Mouse (Mus musculus) stomach, embryonic 14.5 days (tissue): ENCODE measurements at regions not wholly inside any gene's neighbourhood (a gene's known extent, or its start where the extent isn't known, plus 50 kb on each side); places are given as distances from the start of the nearest gene placed in this dataset.

Source experiments
- ATAC-seq: fragments of 200-750 bp; cut with Nextera tagmentation; 2 replicates; pipeline ENCODE4 v1.8.0; 2017; ENCODE audit warnings: low read depth, moderate TSS enrichment; ENCODE audit not compliant: insufficient number of reproducible peaks, insufficient read depth, low FRiP score
- H3K27ac ChIP-seq: fragments of 300-500 bp; sonication (generic); 2 replicates; pipeline ENCODE4 v1.5.1; 2014; ENCODE audit warnings: mild to moderate bottlenecking, low read length, moderate library complexity, mixed read lengths
- H3K27me3 ChIP-seq: fragments of 300-500 bp; sonication (generic); 2 replicates; pipeline ENCODE4 v1.6.1; 2014; ENCODE audit warnings: low read length, control low read depth, mixed read lengths; ENCODE audit not compliant: control insufficient read depth, insufficient read depth
- H3K36me3 ChIP-seq: fragments of 300-500 bp; sonication (generic); 2 replicates; pipeline ENCODE4 v1.6.1; 2014; ENCODE audit warnings: mild to moderate bottlenecking, control low read depth, low read length, moderate library complexity, mixed read lengths; ENCODE audit not compliant: control insufficient read depth, insufficient read depth
- H3K4me1 ChIP-seq: fragments of 300-500 bp; sonication (generic); 2 replicates; pipeline ENCODE4 v1.6.1; 2014; ENCODE audit warnings: low read length, control low read depth, mixed read lengths; ENCODE audit not compliant: control insufficient read depth, insufficient read depth
- H3K4me2 ChIP-seq: fragments of 300-500 bp; sonication (generic); replicated peaks from 2 replicates; pipeline ENCODE4 v1.6.1; 2014; ENCODE audit warnings: low read depth, low read length, control low read depth
- H3K4me3 ChIP-seq: fragments of 300-500 bp; sonication (generic); 2 replicates; pipeline ENCODE4 v1.5.1; 2014; ENCODE audit warnings: low read depth, low read length, control low read depth
- H3K9ac ChIP-seq: fragments of 300-500 bp; sonication (generic); replicated peaks from 2 replicates; pipeline ENCODE4 v1.6.1; 2014; ENCODE audit warnings: low read depth, mild to moderate bottlenecking, control low read depth, low read length, moderate library complexity, mixed read lengths
- H3K9me3 ChIP-seq: fragments of 300-500 bp; sonication (generic); 2 replicates; pipeline ENCODE4 v1.6.1; 2016; ENCODE audit warnings: low read depth, low read length, control low read depth; ENCODE audit not compliant: control insufficient read depth
- WGBS: fragments of 180-500 bp; shearing (Covaris S2); extraction: QIAGEN DNeasy Blood & Tissue Kit; methylation state at CpG from one replicate; pipeline ENCODE4 v1.1.7; 2014; 5-methylcytosine and 5-hydroxymethylcytosine counted together

- no peak overlapping the region for H3K4me3 ChIP-seq
- WGBS: 71% methylated on average over 9 of the region's 9 CpGs
- no peaks in the 10 kb centered on the region for H3K27me3 ChIP-seq
- H3K9me3 ChIP-seq: no peaks in the 10 kb centered on the region
- H3K36me3 ChIP-seq: no peaks in the 10 kb centered on the region
- no peak overlapping the region for H3K4me2 ChIP-seq
- H3K4me1 ChIP-seq: 0 out of 2 replicates have a peak, but pooled peaks cover 2% of the 10 kb centered on the region
- H3K9ac ChIP-seq: no peak overlapping the region
- ATAC-seq: no peak
- H3K27ac ChIP-seq: no peak overlapping the region
Measured at GRCm38 (mm10) chr11:19554947-19555770, 369.0 kb upstream of the Spred2 start.

- H3K9ac ChIP-seq: no peak overlapping the region
- no peaks in the 10 kb centered on the region for H3K36me3 ChIP-seq
- no peak overlapping the region for H3K27ac ChIP-seq
- no peak for ATAC-seq
- H3K4me1 ChIP-seq: no peaks in the 10 kb centered on the region
- 89% methylated on average over 7 of the region's 7 CpGs for WGBS
- H3K4me2 ChIP-seq: no peak overlapping the region
- no peaks in the 10 kb centered on the region for H3K27me3 ChIP-seq
- no peak overlapping the region for H3K4me3 ChIP-seq
- H3K9me3 ChIP-seq: no peaks in the 10 kb centered on the region
Measured at GRCm38 (mm10) chr11:19560452-19560851, 363.7 kb upstream of the Spred2 start.

- no peaks in the 10 kb centered on the region for H3K9me3 ChIP-seq
- H3K4me3 ChIP-seq: no peak overlapping the region
- H3K36me3 ChIP-seq: no peaks in the 10 kb centered on the region
- no peak overlapping the region for H3K4me2 ChIP-seq
- no peaks in the 10 kb centered on the region for H3K27me3 ChIP-seq
- H3K9ac ChIP-seq: no peak overlapping the region
- ATAC-seq: no peak
- H3K4me1 ChIP-seq: no peaks in the 10 kb centered on the region
- 88% methylated on average over 4 of the region's 4 CpGs for WGBS
- H3K27ac ChIP-seq: no peak overlapping the region
Measured at GRCm38 (mm10) chr11:19562668-19563067, 361.5 kb upstream of the Spred2 start.

GRCm38 (mm10) chr11:19585228-19585627 lies 338.9 kb upstream of the Spred2 start:
- H3K27ac ChIP-seq: no peak overlapping the region
- no peaks in the 10 kb centered on the region for H3K9me3 ChIP-seq
- no peaks in the 10 kb centered on the region for H3K36me3 ChIP-seq
- H3K4me2 ChIP-seq: no peak overlapping the region
- ATAC-seq: no peak
- 0 out of 2 replicates have a peak, but pooled peaks cover 2% of the 10 kb centered on the region for H3K4me1 ChIP-seq
- H3K27me3 ChIP-seq: no peaks in the 10 kb centered on the region
- no peak overlapping the region for H3K4me3 ChIP-seq
- H3K9ac ChIP-seq: no peak overlapping the region
- 74% methylated on average over 7 of the region's 7 CpGs for WGBS

GRCm38 (mm10) chr11:19592506-19593355 lies 331.4 kb upstream of the Spred2 start:
- no peak overlapping the region for H3K4me3 ChIP-seq
- H3K9ac ChIP-seq: no peak overlapping the region
- no peak overlapping the region for H3K27ac ChIP-seq
- H3K4me2 ChIP-seq: no peak overlapping the region
- no peaks in the 10 kb centered on the region for H3K9me3 ChIP-seq
- 75% methylated on average over 6 of the region's 6 CpGs for WGBS
- no peaks in the 10 kb centered on the region for H3K27me3 ChIP-seq
- no peak for ATAC-seq
- no peaks in the 10 kb centered on the region for H3K36me3 ChIP-seq
- H3K4me1 ChIP-seq: no peaks in the 10 kb centered on the region

GRCm38 (mm10) chr11:19595107-19595506 lies 329.1 kb upstream of the Spred2 start:
- Histone ChIP-seq H3K27ac (no peak overlapping the region), H3K9me3 (no peaks in the 10 kb centered on the region), H3K36me3 (no peaks in the 10 kb centered on the region), H3K4me1 (no peaks in the 10 kb centered on the region), H3K4me3 (no peak overlapping the region), H3K4me2 (no peak overlapping the region), H3K9ac (no peak overlapping the region), H3K27me3 (no peaks in the 10 kb centered on the region)
- ATAC-seq: peak; percentile 88
- WGBS: 63% methylated on average over 4 of the region's 4 CpGs

GRCm38 (mm10) chr11:19596336-19596735 lies 327.8 kb upstream of the Spred2 start:
- Histone ChIP-seq H3K4me3 (no peak overlapping the region), H3K36me3 (no peaks in the 10 kb centered on the region), H3K27me3 (no peaks in the 10 kb centered on the region), H3K9ac (no peak overlapping the region), H3K27ac (no peak overlapping the region), H3K4me2 (no peak overlapping the region), H3K4me1 (no peaks in the 10 kb centered on the region), H3K9me3 (no peaks in the 10 kb centered on the region)
- no peak for ATAC-seq

GRCm38 (mm10) chr11:19599433-19599832 lies 324.7 kb upstream of the Spred2 start:
- Histone ChIP-seq H3K27ac (no peak overlapping the region), H3K4me2 (no peak overlapping the region), H3K4me3 (no peak overlapping the region), H3K9me3 (no peaks in the 10 kb centered on the region), H3K9ac (no peak overlapping the region), H3K4me1 (no peaks in the 10 kb centered on the region), H3K27me3 (no peaks in the 10 kb centered on the region), H3K36me3 (no peaks in the 10 kb centered on the region)
- WGBS: 79% methylated on average over 9 of the region's 9 CpGs
- no peak for ATAC-seq
